Mouse (Mus musculus): Measurements from ENCODE around the gene C1qb. TPM values are rescaled to one million over a fixed set of nuclear protein-coding genes. Genes with fewer than 3 reads are reported as not detected.
A peak's percentile ranks its signal among the peaks of the same experiment; 100 is the strongest.

The C1qb gene
- total and polyA plus RNA-seq, 3 experiments, result not detected

- no peak for TF ChIP-seq KAT2A (IDR thresholded peaks at IDR 0.05; ENCODE audit: insufficient replicate concordance, low read length)
- TF ChIP-seq TCF12 (IDR thresholded peaks at IDR 0.05; ENCODE audit: low read depth, low read length), result no peak
- TF ChIP-seq USF2 (conservative IDR thresholded peaks at IDR 0.05; ENCODE audit: low read depth, low read length), result no peak
- no peak for TF ChIP-seq ZKSCAN1 (IDR thresholded peaks at IDR 0.05; ENCODE audit: borderline replicate concordance, low read depth, low read length)
- TF ChIP-seq JUND (conservative IDR thresholded peaks at IDR 0.05; ENCODE audit: low read depth, low read length), result no peak
- no peak for TF ChIP-seq IRF4 (IDR thresholded peaks at IDR 0.05; ENCODE audit: low read depth, low read length)
- TF ChIP-seq ZMIZ1 (IDR thresholded peaks at IDR 0.05; ENCODE audit: low read depth, low read length), result no peak
- no peak for TF ChIP-seq BHLHE40 (IDR thresholded peaks at IDR 0.05; ENCODE audit: low read depth, low read length)
- TF ChIP-seq TBP (conservative IDR thresholded peaks at IDR 0.05; ENCODE audit: low read depth, low read length), result no peak
- no peak for TF ChIP-seq EP300 (IDR thresholded peaks at IDR 0.05; ENCODE audit: low read length)
- no peak for TF ChIP-seq RAD21 (IDR thresholded peaks at IDR 0.05; ENCODE audit: low read depth, low read length)
- Histone ChIP-seq H3K36me3 (replicated peaks in 1 of 2; ENCODE audit: control insufficient read depth in 1 of 2, insufficient read depth in 1 of 2, low read length in 1 of 2) (no peaks in the 10 kb centered on the region), H3K4me2 (ENCODE audit: insufficient read depth, low read depth, poor library complexity, severe bottlenecking) (no peak overlapping the region), H3K27me3 (replicated peaks) (peaks cover 84% of the 10 kb centered on the region), H3K9ac (ENCODE audit: insufficient read depth, low read depth) (no peak overlapping the region), H3K4me1 (ENCODE audit: control insufficient read depth in 1 of 2, insufficient read depth in 2 of 2) (no peaks in the 10 kb centered on the region), H3K4me3 (replicated peaks in 1 of 3; ENCODE audit: low read depth in 2 of 3, low read length in 2 of 3, poor library complexity in 1 of 3) (no peak overlapping the region), H3K9me3 (replicated peaks; ENCODE audit: low read length) (peaks cover 3% of the 10 kb centered on the region), H3K79me2 (replicated peaks; ENCODE audit: control insufficient read depth, extremely low read depth, insufficient read depth, poor library complexity, severe bottlenecking) (no peaks in the 10 kb centered on the region), H3K27ac (ENCODE audit: insufficient read depth, low read depth) (no peak overlapping the region)
- DNase-seq (ENCODE audit: extremely low read depth), result no peak
- in situ Hi-C loops (cut with MboI; ENCODE audit: low pct_ligation_motif_present, low pct_unique_long_range_greater_than_20kb, low sequenced_read_pairs), result no loop called here
- dilution Hi-C loops (cut with MboI; ENCODE audit: extremely low pct_ligation_motif_present, extremely low pct_unique_long_range_greater_than_20kb, low sequenced_read_pairs), result no loop called here
Measured at GRCm38 (mm10) chr4:136904767-136905539, 19.0 kb upstream of the C1qb start.

DNA sequence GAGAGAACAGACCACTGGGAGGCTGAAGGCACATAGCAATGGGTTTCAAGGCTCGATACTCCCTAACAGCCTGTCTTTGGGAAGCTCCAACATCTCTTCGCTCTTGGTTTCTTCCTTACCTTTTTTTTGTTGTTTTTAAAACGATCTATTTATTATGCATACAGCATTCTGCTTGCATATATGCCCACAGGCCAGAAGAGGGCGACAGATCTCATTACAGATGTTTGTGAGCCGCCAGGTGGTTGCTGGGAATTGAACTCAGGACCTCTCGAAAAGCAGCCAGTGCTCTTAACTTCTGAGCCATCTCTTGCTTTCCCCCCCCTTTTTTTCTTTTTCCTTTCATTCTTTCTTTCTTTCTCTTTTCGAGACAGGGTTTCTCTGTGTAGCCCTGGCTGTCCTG is 13.2 kb upstream of the C1qb start:
- in situ Hi-C loops (cut with MboI; ENCODE audit: low pct_ligation_motif_present, low pct_unique_long_range_greater_than_20kb, low sequenced_read_pairs), result loop anchor here (5.0 to 10.0 kb wide), 2 partner anchors 83 to 386 kb away; no protein-coding TSS in a partner anchor
- Histone ChIP-seq H3K27me3 (replicated peaks) (peaks cover 85% of the 10 kb centered on the region), H3K27ac (ENCODE audit: insufficient read depth, low read depth) (no peak overlapping the region), H3K36me3 (replicated peaks in 1 of 2; ENCODE audit: control insufficient read depth in 1 of 2, insufficient read depth in 1 of 2, low read length in 1 of 2) (no peaks in the 10 kb centered on the region), H3K4me2 (ENCODE audit: insufficient read depth, low read depth, poor library complexity, severe bottlenecking) (no peak overlapping the region), H3K4me3 (replicated peaks in 1 of 3; ENCODE audit: low read depth in 2 of 3, low read length in 2 of 3, poor library complexity in 1 of 3) (no peak overlapping the region), H3K9ac (ENCODE audit: insufficient read depth, low read depth) (no peak overlapping the region), H3K9me3 (replicated peaks; ENCODE audit: low read length) (no peaks in the 10 kb centered on the region), H3K4me1 (ENCODE audit: control insufficient read depth in 1 of 2, insufficient read depth in 2 of 2) (no peaks in the 10 kb centered on the region), H3K79me2 (replicated peaks; ENCODE audit: control insufficient read depth, extremely low read depth, insufficient read depth, poor library complexity, severe bottlenecking) (no peaks in the 10 kb centered on the region)
- no peak for DNase-seq (ENCODE audit: extremely low read depth)
- TF ChIP-seq SMC3 (IDR thresholded peaks at IDR 0.05; ENCODE audit: low read depth, low read length) (peak; percentile 40), UBTF (IDR thresholded peaks at IDR 0.05; ENCODE audit: low read depth, low read length) (no peak), CTCF (conservative IDR thresholded peaks at IDR 0.05 in 1 of 2, IDR thresholded peaks at IDR 0.05 in 1 of 2; ENCODE audit: low read depth in 2 of 2, low read length in 2 of 2) (peak; percentile 21 to 64; a peak in 2 of 4 replicates)
- dilution Hi-C loops (cut with MboI; ENCODE audit: extremely low pct_ligation_motif_present, extremely low pct_unique_long_range_greater_than_20kb, low sequenced_read_pairs), result no loop called here

Data from CH12.LX (cell line).